Mouse (Mus musculus) liver, embryonic 14.5 days (tissue): ENCODE results near the gene Klk1b3.

Source experiments
- CTCF ChIP-seq: IDR thresholded peaks from 2 replicates; pipeline ENCODE4 v1.5.1; 2016; ENCODE audit warnings: antibody characterized with exemption, low read depth, control low read depth
- EP300 ChIP-seq: IDR thresholded peaks from 2 replicates; pipeline ENCODE4 v1.6.1; 2016; ENCODE audit warnings: antibody characterized with exemption, low read depth

DNA sequence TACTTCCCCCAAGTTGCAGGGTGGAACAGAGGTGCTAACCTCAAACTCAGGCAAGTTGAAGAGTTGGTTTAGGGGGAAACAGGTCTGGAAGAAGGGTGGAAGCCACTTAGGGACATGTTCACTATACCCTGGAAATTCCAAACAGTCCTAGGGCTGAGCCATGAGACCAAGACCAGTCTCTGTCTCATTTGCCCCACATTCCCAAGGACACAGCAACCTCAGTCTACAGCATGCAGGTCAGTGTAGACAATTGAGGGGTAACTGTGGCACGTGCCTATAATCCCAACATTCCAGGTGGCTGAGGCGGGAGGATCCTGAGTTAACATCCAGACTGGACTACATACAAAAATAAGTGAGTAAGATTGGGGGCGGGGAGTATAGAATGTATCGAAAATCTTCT lies 51.3 kb downstream of the Klk1b3 start:
- no peak for TF ChIP-seq CTCF
- no peak for TF ChIP-seq EP300
